Mouse (Mus musculus): ENCODE results near the gene Ttc7b.

- no peak for TF ChIP-seq CTCF (IDR thresholded peaks at IDR 0.05; ENCODE audit: insufficient read depth, low read depth, low read length)
- no peak for TF ChIP-seq POLR2A (IDR thresholded peaks at IDR 0.05; ENCODE audit: insufficient read depth, low read depth, low read length)
These were observed 211.4 kb downstream of the Ttc7b start for GRCm38 (mm10) chr12:100309201-100309600.
